Mouse (Mus musculus) ES-Bruce4 (cell line): ENCODE data around the gene Ninj1. TPM values are rescaled to one million over a fixed set of nuclear protein-coding genes. Genes with fewer than 3 reads are reported as not detected.

Experiments
- H3K27ac ChIP-seq: 2 replicates; pipeline ENCODE4 v1.5.1; 2012; ENCODE audit warnings: low read length, inconsistent platforms; ENCODE audit not compliant: insufficient read depth
- H3K27me3 ChIP-seq: 2 replicates; pipeline ENCODE4 v1.6.1; 2012; ENCODE audit warnings: mild to moderate bottlenecking, low read length, inconsistent platforms; ENCODE audit not compliant: control insufficient read depth, poor library complexity, insufficient read depth, severe bottlenecking
- H3K36me3 ChIP-seq: 2 replicates; pipeline ENCODE4 v1.6.1; 2012; ENCODE audit warnings: inconsistent platforms, mild to moderate bottlenecking, low read length, moderate library complexity; ENCODE audit not compliant: control insufficient read depth, poor library complexity, insufficient read depth, severe bottlenecking
- H3K4me1 ChIP-seq: one replicate; pipeline ENCODE4 v1.8.1; 2011; ENCODE audit warnings: low read length; ENCODE audit not compliant: control insufficient read depth, insufficient read depth
- H3K4me3 ChIP-seq: 2 replicates; pipeline ENCODE4 v1.5.1; 2011; ENCODE audit warnings: low read depth, mild to moderate bottlenecking, low read length
- H3K9ac ChIP-seq: 2 replicates; pipeline ENCODE4 v1.6.1; 2012; ENCODE audit warnings: low read depth, mild to moderate bottlenecking, inconsistent platforms; ENCODE audit not compliant: poor library complexity, severe bottlenecking
- H3K9me3 ChIP-seq: replicated peaks from 2 replicates; pipeline ENCODE4 v1.6.1; 2012; ENCODE audit warnings: mild to moderate bottlenecking, low read length, inconsistent platforms; ENCODE audit not compliant: control insufficient read depth, poor library complexity, insufficient read depth, severe bottlenecking
- CTCF ChIP-seq: IDR thresholded peaks from one replicate; pipeline ENCODE4 v1.8.1; 2011; ENCODE audit warnings: low read depth, low read length
- EP300 ChIP-seq: IDR thresholded peaks from 2 replicates; pipeline ENCODE4 v1.6.1; 2011; ENCODE audit warnings: low read depth, low read length; ENCODE audit not compliant: insufficient read depth
- POLR2A ChIP-seq: IDR thresholded peaks from one replicate; pipeline ENCODE4 v1.8.1; 2011; ENCODE audit warnings: low read length; ENCODE audit not compliant: insufficient read depth
- polyA plus RNA-seq: library from polyadenylated mRNA; stranded (reverse); fragments of >200 nt; gene quantifications from 2 replicates; pipeline ENCODE4 v1.2.4, GENCODE M21; 2011; ENCODE audit warnings: low read depth; ENCODE audit not compliant: missing spikeins, insufficient read depth, insufficient read length

The Ninj1 gene
- 30.0 and 37.7 TPM in 2 replicates for polyA plus RNA-seq

DNA sequence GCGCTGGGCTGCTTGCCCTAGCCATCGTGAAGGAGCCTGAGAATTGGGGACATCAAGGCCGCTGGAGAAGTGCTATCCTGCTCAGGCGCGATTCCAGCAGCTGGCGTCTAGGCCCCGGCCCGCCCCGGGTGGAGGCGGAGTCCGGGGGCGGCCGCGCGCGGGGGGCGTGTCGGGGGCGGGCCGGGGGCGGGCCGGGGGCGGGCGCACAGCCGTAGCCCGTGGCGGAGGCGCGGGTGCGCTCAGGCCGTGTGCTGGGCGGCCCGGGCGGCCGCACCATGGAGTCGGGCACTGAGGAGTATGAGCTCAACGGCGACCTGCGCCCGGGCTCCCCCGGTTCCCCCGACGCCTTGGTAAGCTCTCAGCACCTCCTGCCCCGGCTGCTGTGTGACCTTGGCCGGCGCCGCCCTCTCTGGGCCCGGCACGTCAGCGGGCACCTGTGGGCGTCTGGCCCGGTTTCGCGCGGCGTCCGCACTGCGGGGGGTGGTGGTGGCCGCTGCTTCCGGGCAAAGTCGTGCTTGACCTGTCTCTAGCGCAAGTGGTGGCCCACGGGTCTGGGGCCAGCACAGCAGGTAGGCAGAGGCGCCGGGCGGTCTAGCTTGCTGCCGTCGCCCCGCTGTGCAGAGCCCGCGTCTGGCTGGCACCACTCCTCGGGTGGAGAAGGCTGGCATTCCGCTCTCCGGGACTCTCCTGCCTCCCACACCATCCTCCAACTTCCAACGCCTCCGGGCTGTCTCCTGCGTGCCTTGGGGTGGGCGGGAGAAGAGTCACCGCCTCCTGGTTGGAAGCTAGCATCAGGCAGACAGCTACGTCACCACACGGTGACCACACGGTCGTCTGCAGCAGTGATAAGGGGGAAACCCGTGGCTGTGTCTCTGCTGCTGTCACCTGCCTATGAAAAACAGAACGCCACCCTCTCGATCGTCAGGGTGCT, at the start of gene Ninj1:
Gene Ninj1, plus strand, starts transcription at position 198 of the 931 bp plus-strand sequence.
- TF ChIP-seq POLR2A (peak; percentile 55), EP300 (no peak), CTCF (no peak)
- no peaks in the 10 kb centered on the region for H3K27me3 ChIP-seq
- no peaks in the 10 kb centered on the region for H3K36me3 ChIP-seq
- peak within 1 kb of the TSS; percentile 86 for H3K9ac ChIP-seq
- peaks cover 4% of the 10 kb centered on the region for H3K4me1 ChIP-seq
- H3K27ac ChIP-seq: no peak within 1 kb of the TSS
- peak within 1 kb of the TSS; percentile 68 for H3K4me3 ChIP-seq
- no peaks in the 10 kb centered on the region for H3K9me3 ChIP-seq

DNA sequence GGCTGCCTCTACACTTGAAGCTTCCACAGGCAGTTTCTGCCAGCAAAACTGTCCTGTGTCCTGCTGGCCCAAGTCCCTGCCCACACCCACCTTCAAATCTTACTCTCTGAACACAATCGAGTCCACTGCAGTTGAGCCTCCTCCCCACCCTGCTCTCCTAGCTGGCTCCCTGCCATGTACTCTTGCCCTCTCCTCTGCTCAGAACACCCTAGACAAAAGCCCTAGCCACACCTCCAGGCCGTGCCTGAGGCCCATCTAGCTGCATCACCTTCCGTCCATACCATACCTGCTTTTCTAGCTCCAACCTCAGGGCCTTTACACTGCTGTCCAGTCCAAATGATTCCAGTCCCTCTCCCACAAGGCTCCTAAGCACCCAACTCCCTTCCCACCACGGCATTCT, 46.7 kb upstream of the Ninj1 start:
- H3K4me1 ChIP-seq: no peaks in the 10 kb centered on the region
- no peak overlapping the region for H3K9ac ChIP-seq
- H3K27me3 ChIP-seq: no peaks in the 10 kb centered on the region
- no peak overlapping the region for H3K4me3 ChIP-seq
- no peaks in the 10 kb centered on the region for H3K9me3 ChIP-seq
- TF ChIP-seq POLR2A: no peak
- no peaks in the 10 kb centered on the region for H3K36me3 ChIP-seq
- H3K27ac ChIP-seq: no peak overlapping the region

DNA sequence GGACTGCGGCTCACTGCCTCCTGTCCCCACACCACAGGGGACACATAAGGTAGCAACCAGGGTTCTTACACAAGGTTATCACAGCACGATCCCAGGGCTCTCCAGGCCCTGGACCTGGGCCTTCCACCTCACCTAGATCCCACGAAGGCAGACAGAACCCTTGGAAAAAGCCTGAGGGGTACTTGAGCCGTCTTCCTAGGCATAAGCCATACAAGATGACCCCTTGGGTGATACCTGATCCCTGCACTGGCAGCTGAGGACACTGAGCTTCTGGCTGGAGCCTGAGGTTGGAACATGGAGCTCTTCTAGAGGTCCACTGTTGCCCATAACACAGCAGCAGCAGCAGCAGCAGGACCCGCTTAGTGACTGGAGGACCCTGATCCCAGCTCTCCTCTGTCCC, 44.9 kb upstream of the Ninj1 start:
- Histone ChIP-seq H3K4me3 (no peak overlapping the region), H3K36me3 (no peaks in the 10 kb centered on the region), H3K9me3 (no peaks in the 10 kb centered on the region), H3K9ac (no peak overlapping the region), H3K27me3 (peaks cover 8% of the 10 kb centered on the region), H3K27ac (no peak overlapping the region), H3K4me1 (no peaks in the 10 kb centered on the region)
- TF ChIP-seq EP300 (no peak), CTCF (no peak), POLR2A (no peak)

DNA sequence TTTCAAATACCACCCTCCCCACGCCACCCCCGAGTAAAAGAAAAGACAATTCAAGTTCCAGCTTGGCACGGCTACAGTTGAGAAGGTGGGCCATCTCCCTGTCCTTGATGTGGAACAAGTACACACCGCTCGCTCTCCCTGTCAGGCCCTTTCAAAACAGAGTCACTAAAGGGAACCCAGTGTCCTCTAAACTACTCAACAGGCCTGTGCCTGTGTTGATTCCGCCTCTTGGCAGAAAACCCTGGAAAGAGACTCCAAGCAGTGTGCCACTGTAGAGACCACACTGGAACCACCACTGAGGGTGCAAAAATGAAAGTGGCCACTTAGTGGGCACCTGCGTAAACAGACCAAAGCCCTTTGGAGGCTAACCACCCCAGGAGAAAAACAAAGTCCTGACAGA, 44.0 kb upstream of the Ninj1 start:
- H3K4me1 ChIP-seq: no peaks in the 10 kb centered on the region
- no peak overlapping the region for H3K9ac ChIP-seq
- no peak for TF ChIP-seq CTCF
- no peak for TF ChIP-seq POLR2A
- no peak for TF ChIP-seq EP300
- H3K27me3 ChIP-seq: peaks cover 9% of the 10 kb centered on the region
- no peaks in the 10 kb centered on the region for H3K9me3 ChIP-seq
- no peak overlapping the region for H3K27ac ChIP-seq
- H3K36me3 ChIP-seq: no peaks in the 10 kb centered on the region
- no peak overlapping the region for H3K4me3 ChIP-seq

DNA sequence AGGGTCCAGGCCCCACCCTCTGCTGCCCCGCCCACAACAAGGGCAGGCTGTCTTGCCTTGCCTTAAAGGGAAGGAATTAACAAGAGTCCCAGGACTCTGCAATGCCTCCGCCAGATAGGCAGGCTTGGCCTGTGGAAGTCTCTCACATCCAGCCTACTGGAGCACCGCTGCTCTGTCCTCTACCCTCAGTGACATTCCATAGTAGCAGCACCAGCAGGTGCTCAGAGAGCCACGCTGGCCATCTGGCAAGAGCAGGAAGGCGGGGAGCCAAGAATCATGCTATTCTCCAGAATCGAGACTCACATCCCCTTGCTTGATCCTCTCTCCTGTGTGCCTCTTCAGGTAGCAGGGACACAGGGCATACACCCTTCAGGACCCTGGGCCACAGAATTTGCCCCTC, 42.8 kb upstream of the Ninj1 start:
- Histone ChIP-seq H3K27ac (no peak overlapping the region), H3K36me3 (no peaks in the 10 kb centered on the region), H3K9me3 (no peaks in the 10 kb centered on the region), H3K9ac (no peak overlapping the region), H3K27me3 (peaks cover 9% of the 10 kb centered on the region), H3K4me1 (no peaks in the 10 kb centered on the region), H3K4me3 (no peak overlapping the region)
- TF ChIP-seq POLR2A: no peak
- no peak for TF ChIP-seq EP300
- TF ChIP-seq CTCF: no peak

DNA sequence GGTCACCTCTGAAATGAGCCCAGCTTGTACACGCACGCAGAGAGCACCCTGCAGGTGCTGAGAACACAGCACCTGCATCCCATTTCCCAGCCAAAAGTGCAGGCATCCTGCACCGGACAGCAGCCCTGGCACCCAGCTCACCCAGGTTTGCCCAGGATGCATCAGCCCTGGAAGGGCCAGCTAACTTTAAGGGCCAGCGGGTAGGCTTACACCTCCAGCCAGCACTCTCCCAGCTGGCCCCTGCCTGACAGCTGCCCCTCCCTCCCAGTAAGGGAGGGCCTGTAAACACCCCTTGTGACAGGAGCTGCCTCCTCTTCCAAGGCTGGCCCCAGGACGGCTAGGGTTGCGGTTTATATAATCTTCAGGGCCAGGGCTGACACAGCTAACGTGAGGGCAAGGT, 41.9 kb upstream of the Ninj1 start:
- peaks cover 9% of the 10 kb centered on the region for H3K27me3 ChIP-seq
- no peaks in the 10 kb centered on the region for H3K4me1 ChIP-seq

More for the DNA sequence above, 41.9 kb upstream of the Ninj1 start:
- TF ChIP-seq CTCF: no peak
- no peak for TF ChIP-seq EP300
- TF ChIP-seq POLR2A: no peak
- Histone ChIP-seq H3K36me3 (no peaks in the 10 kb centered on the region), H3K4me3 (no peak overlapping the region), H3K9ac (no peak overlapping the region), H3K27ac (no peak overlapping the region), H3K9me3 (no peaks in the 10 kb centered on the region)
